Mouse (Mus musculus): Measurements from ENCODE around the gene Naa40. TPM values are rescaled to one million over a fixed set of nuclear protein-coding genes. Genes with fewer than 3 reads are reported as not detected.

Naa40 gene
- polyA plus RNA-seq, 1 experiment from 2014 or later, result 48.2 TPM

- Histone ChIP-seq H3K4me2 (no peak overlapping the region), H3K27ac (peak overlapping the region; percentile 74), H3K9me3 (replicated peaks) (no peaks in the 10 kb centered on the region), H3K36me3 (peaks cover 74% of the 10 kb centered on the region), H3K9ac (no peak overlapping the region), H3K27me3 (no peaks in the 10 kb centered on the region), H3K4me3 (no peak overlapping the region), H3K4me1 (replicated peaks) (peaks cover 42% of the 10 kb centered on the region)
- 73% methylated on average over 13 of the region's 13 CpGs for WGBS
- no peak for ATAC-seq (replicated peaks; ENCODE audit: insufficient number of reproducible peaks, insufficient read depth, low FRiP score, low read depth)
Observed at GRCm38 (mm10) chr19:7274326-7274990, 33.5 kb upstream of the Naa40 start.

DNA sequence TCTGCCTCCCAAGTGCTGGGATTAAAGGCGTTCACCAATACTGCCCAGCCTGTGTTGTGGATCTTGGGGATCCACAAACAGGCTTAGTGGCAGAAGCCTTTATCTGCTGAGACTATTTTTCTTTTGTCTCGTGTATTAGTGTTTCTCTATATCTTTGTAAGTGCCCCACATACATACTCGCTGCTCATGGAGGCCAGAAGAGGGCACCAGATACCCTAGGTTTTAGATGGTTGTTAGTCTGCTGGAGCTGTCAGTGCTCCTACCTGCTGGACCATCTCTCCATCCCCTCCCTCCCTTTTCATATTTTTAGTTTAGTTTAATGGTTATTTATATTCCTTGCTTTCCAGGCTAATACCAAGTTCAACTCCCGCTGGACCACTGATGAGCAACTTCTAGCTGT, 32.5 kb upstream of the Naa40 start:
- H3K9me3 ChIP-seq (replicated peaks), result no peaks in the 10 kb centered on the region
- H3K27ac ChIP-seq, result no peak overlapping the region
- peaks cover 69% of the 10 kb centered on the region for H3K36me3 ChIP-seq
- H3K4me2 ChIP-seq, result no peak overlapping the region
- H3K27me3 ChIP-seq, result no peaks in the 10 kb centered on the region
- 88% methylated on average over 4 of the region's 4 CpGs for WGBS
- ATAC-seq (replicated peaks; ENCODE audit: insufficient number of reproducible peaks, insufficient read depth, low FRiP score, low read depth), result no peak
- peaks cover 47% of the 10 kb centered on the region for H3K4me1 ChIP-seq (replicated peaks)
- no peak overlapping the region for H3K9ac ChIP-seq
- no peak overlapping the region for H3K4me3 ChIP-seq

GRCm38 (mm10) chr19:7269290-7270044, 28.5 kb upstream of the Naa40 start:
- peak overlapping the region; percentile 87 for H3K4me3 ChIP-seq
- H3K4me2 ChIP-seq, result peak overlapping the region; percentile 94
- H3K27me3 ChIP-seq, result no peaks in the 10 kb centered on the region
- H3K9me3 ChIP-seq (replicated peaks), result no peaks in the 10 kb centered on the region
- peaks cover 63% of the 10 kb centered on the region for H3K4me1 ChIP-seq (replicated peaks)
- no peak for ATAC-seq (replicated peaks; ENCODE audit: insufficient number of reproducible peaks, insufficient read depth, low FRiP score, low read depth)
- peaks cover 37% of the 10 kb centered on the region for H3K36me3 ChIP-seq
- H3K27ac ChIP-seq, result peak overlapping the region; percentile 94; the same call in 1 of the 2 replicates
- 9% methylated on average over 11 of the region's 11 CpGs for WGBS
- H3K9ac ChIP-seq, result peak overlapping the region; percentile 89

GRCm38 (mm10) chr19:7268722-7269090, 27.7 kb upstream of the Naa40 start:
- no peaks in the 10 kb centered on the region for H3K27me3 ChIP-seq
- peaks cover 29% of the 10 kb centered on the region for H3K36me3 ChIP-seq
- ATAC-seq (replicated peaks; ENCODE audit: insufficient number of reproducible peaks, insufficient read depth, low FRiP score, low read depth), result 0 out of 2 replicates have a peak, but pooled peaks have one; percentile 6
- H3K4me2 ChIP-seq, result peak overlapping the region; percentile 94
- peak overlapping the region; percentile 94 for H3K27ac ChIP-seq
- H3K4me3 ChIP-seq, result peak overlapping the region; percentile 87
- WGBS, result under 1% methylated on average over 30 of the region's 30 CpGs
- H3K4me1 ChIP-seq (replicated peaks), result peaks cover 65% of the 10 kb centered on the region
- H3K9ac ChIP-seq, result peak overlapping the region; percentile 89
- no peaks in the 10 kb centered on the region for H3K9me3 ChIP-seq (replicated peaks)

- Histone ChIP-seq H3K4me1 (replicated peaks) (peaks cover 65% of the 10 kb centered on the region), H3K9me3 (replicated peaks) (no peaks in the 10 kb centered on the region), H3K36me3 (peaks cover 23% of the 10 kb centered on the region), H3K4me2 (peak overlapping the region; percentile 94), H3K9ac (peak overlapping the region; percentile 89), H3K27ac (peak overlapping the region; percentile 94), H3K4me3 (peak overlapping the region; percentile 87), H3K27me3 (no peaks in the 10 kb centered on the region)
- WGBS, result under 1% methylated on average over 90 of the region's 97 CpGs
- ATAC-seq (replicated peaks; ENCODE audit: insufficient number of reproducible peaks, insufficient read depth, low FRiP score, low read depth), result peak; percentile 58
Observed at GRCm38 (mm10) chr19:7267781-7268721, 27.1 kb upstream of the Naa40 start.

DNA sequence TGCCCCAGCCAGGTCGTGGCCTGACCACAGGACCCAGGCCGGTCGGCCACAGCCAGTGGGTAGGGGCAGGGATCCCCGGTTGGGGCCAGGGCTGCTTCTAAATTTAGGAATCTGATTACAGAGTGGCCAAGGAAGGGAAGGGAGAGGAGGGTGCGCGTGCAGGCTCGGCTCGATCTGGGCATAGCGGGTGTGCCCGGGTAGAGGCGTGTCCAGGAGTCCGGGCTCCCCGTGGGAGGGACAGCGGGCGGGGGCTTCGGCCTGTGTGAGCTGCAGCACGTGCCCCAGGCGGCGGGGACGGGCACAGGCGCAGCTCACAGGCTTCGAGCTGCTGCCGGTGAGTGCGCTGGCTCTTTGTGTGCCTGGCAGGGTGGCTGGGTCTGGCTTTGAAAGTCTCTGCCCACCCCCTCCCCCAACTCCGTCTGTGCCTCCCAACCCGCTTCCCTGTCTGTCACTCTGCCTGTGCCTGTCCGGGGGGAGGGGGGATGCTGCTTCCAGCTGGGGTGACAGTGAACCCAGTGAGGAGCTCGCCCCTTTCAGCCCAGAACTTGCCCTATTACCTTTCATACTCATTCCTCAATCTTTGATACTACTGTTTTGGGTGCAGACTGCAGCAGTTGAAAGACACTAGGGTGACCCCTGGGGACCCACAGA, 26.2 kb upstream of the Naa40 start, which contains the start of gene Rcor2:
TSS of gene Rcor2 (plus strand) at position 235 of the 651 bp plus-strand sequence.
- Histone ChIP-seq H3K4me2 (peak within 1 kb of the TSS; percentile 94), H3K9me3 (replicated peaks) (no peaks in the 10 kb centered on the region), H3K27me3 (no peaks in the 10 kb centered on the region), H3K9ac (peak within 1 kb of the TSS; percentile 89), H3K4me1 (replicated peaks) (peaks cover 65% of the 10 kb centered on the region), H3K4me3 (peak within 1 kb of the TSS; percentile 87), H3K36me3 (peaks cover 14% of the 10 kb centered on the region), H3K27ac (peak within 1 kb of the TSS; percentile 94)
- 2% methylated on average over 28 of the region's 28 CpGs for WGBS
- peak; percentile 72 for ATAC-seq (replicated peaks; ENCODE audit: insufficient number of reproducible peaks, insufficient read depth, low FRiP score, low read depth)

DNA sequence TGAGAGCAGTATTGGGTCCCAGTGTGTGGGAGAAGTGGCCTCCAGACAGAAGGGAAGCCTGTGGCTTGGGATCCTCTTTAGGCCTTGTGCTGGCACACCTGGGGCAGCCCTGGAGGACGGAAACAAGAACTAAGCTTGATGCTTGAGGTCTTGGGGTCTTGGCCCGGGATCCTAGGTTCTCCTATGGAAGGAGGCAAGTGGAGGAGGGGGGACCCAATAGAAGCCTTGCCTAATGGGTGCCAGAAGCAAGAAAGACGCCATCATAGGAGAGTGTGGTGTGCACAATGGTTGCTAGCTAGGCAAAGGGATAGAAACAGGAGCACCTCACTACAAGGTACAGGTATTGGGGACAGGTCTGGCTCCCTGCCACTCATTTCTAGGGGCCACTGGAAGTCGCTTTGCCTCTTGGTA, 25.4 kb upstream of the Naa40 start:
- H3K4me2 ChIP-seq, result peak overlapping the region; percentile 94
- WGBS, result 53% methylated on average over 4 of the region's 4 CpGs

GRCm38 (mm10) chr19:7265478-7266191, 24.7 kb upstream of the Naa40 start:
- WGBS, result 27% methylated on average over 14 of the region's 14 CpGs
- Histone ChIP-seq H3K27me3 (no peaks in the 10 kb centered on the region), H3K4me3 (no peak overlapping the region), H3K36me3 (no peaks in the 10 kb centered on the region; the same call in 1 of the 2 replicates), H3K9ac (peak overlapping the region; percentile 29; the same call in 1 of the 2 replicates), H3K4me1 (replicated peaks) (peaks cover 64% of the 10 kb centered on the region), H3K4me2 (peak overlapping the region; percentile 94; the same call in 1 of the 2 replicates), H3K27ac (peak overlapping the region; percentile 94), H3K9me3 (replicated peaks) (no peaks in the 10 kb centered on the region)
- ATAC-seq (replicated peaks; ENCODE audit: insufficient number of reproducible peaks, insufficient read depth, low FRiP score, low read depth), result no peak

More for the DNA sequence above, 25.4 kb upstream of the Naa40 start:
- H3K27me3 ChIP-seq, result no peaks in the 10 kb centered on the region
- H3K27ac ChIP-seq, result peak overlapping the region; percentile 94
- H3K4me1 ChIP-seq (replicated peaks), result peaks cover 65% of the 10 kb centered on the region
- H3K9ac ChIP-seq, result peak overlapping the region; percentile 89; the same call in 1 of the 2 replicates
- no peaks in the 10 kb centered on the region for H3K9me3 ChIP-seq (replicated peaks)
- H3K4me3 ChIP-seq, result no peak overlapping the region
- no peak for ATAC-seq (replicated peaks; ENCODE audit: insufficient number of reproducible peaks, insufficient read depth, low FRiP score, low read depth)
- H3K36me3 ChIP-seq, result peaks cover 6% of the 10 kb centered on the region

- Histone ChIP-seq H3K4me3 (no peak overlapping the region), H3K4me1 (replicated peaks) (peaks cover 58% of the 10 kb centered on the region), H3K9me3 (replicated peaks) (no peaks in the 10 kb centered on the region), H3K9ac (peak overlapping the region; percentile 32; the same call in 1 of the 2 replicates), H3K27me3 (no peaks in the 10 kb centered on the region), H3K27ac (peak overlapping the region; percentile 94), H3K36me3 (no peaks in the 10 kb centered on the region), H3K4me2 (peak overlapping the region; percentile 46)
- ATAC-seq (replicated peaks; ENCODE audit: insufficient number of reproducible peaks, insufficient read depth, low FRiP score, low read depth), result peak; percentile 29
- 11% methylated on average over 6 of the region's 6 CpGs for WGBS
Observed at GRCm38 (mm10) chr19:7264766-7265331, 23.9 kb upstream of the Naa40 start.
